Mouse (Mus musculus): ENCODE measurements around the gene Slc2a5. TPM values are rescaled to one million over a fixed set of nuclear protein-coding genes. Genes with fewer than 3 reads are reported as not detected.

Slc2a5 gene
- polyA plus RNA-seq, 1 experiment: 0.62 TPM

DNA sequence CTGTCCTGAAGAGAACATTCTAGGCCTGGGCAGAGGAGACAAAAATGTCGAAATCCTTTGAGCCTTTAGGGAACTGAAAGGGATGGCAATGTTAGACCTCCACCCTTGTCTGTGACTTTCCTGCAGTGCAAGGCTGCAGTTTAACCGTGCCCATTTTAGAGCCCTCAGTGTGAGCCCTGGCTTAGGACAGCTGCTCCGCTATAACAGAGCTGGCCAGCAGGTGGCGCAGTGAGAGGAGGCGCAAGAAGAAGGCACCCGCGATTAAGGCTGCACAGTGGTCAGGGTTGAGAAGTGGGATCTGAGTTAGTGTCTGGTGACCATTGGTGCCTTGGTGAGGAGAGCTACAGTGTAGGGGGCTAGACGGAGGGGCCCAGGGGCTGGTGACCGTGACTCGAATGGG lies 17.6 kb downstream of the Slc2a5 start:
- no peak overlapping the region for H3K27ac ChIP-seq (ENCODE audit: control insufficient read depth, insufficient read depth, low read depth, low read length, poor library complexity)
- no peaks in the 10 kb centered on the region for H3K4me1 ChIP-seq (ENCODE audit: control insufficient read depth, insufficient read depth, low read length)
- TF ChIP-seq POLR2A (IDR thresholded peaks at IDR 0.05; ENCODE audit: borderline replicate concordance, control insufficient read depth, low read depth, low read length) (no peak), CTCF (IDR thresholded peaks at IDR 0.05; ENCODE audit: control insufficient read depth, insufficient read depth, low read length) (peak; percentile 98)
- WGBS: 7% methylated on average over 10 of the region's 10 CpGs
- no peak overlapping the region for H3K4me3 ChIP-seq (replicated peaks; ENCODE audit: control insufficient read depth, low read depth, low read length)

- H3K4me1 ChIP-seq (ENCODE audit: control insufficient read depth, insufficient read depth, low read length): no peaks in the 10 kb centered on the region
- TF ChIP-seq CTCF (IDR thresholded peaks at IDR 0.05; ENCODE audit: control insufficient read depth, insufficient read depth, low read length) (no peak), POLR2A (IDR thresholded peaks at IDR 0.05; ENCODE audit: borderline replicate concordance, control insufficient read depth, low read depth, low read length) (no peak)
- H3K4me3 ChIP-seq (replicated peaks; ENCODE audit: control insufficient read depth, low read depth, low read length): no peak overlapping the region
- H3K27ac ChIP-seq (ENCODE audit: control insufficient read depth, insufficient read depth, low read depth, low read length, poor library complexity): no peak overlapping the region
- WGBS: 55% methylated on average over 7 of the region's 7 CpGs
Measured at GRCm38 (mm10) chr4:150137368-150138083, 18.4 kb downstream of the Slc2a5 start.

GRCm38 (mm10) chr4:150138084-150138543 lies 19.0 kb downstream of the Slc2a5 start:
- H3K4me1 ChIP-seq (ENCODE audit: control insufficient read depth, insufficient read depth, low read length): no peaks in the 10 kb centered on the region
- no peak overlapping the region for H3K27ac ChIP-seq (ENCODE audit: control insufficient read depth, insufficient read depth, low read depth, low read length, poor library complexity)
- TF ChIP-seq POLR2A (IDR thresholded peaks at IDR 0.05; ENCODE audit: borderline replicate concordance, control insufficient read depth, low read depth, low read length) (no peak), CTCF (IDR thresholded peaks at IDR 0.05; ENCODE audit: control insufficient read depth, insufficient read depth, low read length) (no peak)
- H3K4me3 ChIP-seq (replicated peaks; ENCODE audit: control insufficient read depth, low read depth, low read length): no peak overlapping the region
- WGBS: 18% methylated on average over 9 of the region's 9 CpGs

DNA sequence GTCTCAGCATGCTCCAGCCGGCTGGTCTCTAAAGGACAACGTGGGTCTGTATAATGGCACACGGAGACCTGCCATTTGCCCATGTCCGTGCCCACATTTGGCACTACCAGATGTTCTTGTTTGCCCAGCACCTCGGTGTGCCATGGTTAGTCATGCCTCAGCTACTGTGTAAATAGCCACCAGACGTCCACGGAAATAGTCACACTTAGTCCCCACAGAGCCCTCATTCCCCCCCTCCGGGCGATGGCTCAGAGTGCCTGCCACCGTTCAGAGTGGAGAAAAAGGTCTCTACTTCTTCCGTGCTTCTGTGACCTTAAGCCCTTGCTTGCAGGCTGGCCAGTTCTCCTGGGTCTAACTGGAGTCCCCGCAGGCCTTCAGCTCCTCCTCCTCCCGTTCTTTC lies 20.0 kb downstream of the Slc2a5 start:
- H3K4me1 ChIP-seq (ENCODE audit: control insufficient read depth, insufficient read depth, low read length): no peaks in the 10 kb centered on the region
- no peak overlapping the region for H3K4me3 ChIP-seq (replicated peaks; ENCODE audit: control insufficient read depth, low read depth, low read length)
- no peak for TF ChIP-seq POLR2A (IDR thresholded peaks at IDR 0.05; ENCODE audit: borderline replicate concordance, control insufficient read depth, low read depth, low read length)
- TF ChIP-seq CTCF (IDR thresholded peaks at IDR 0.05; ENCODE audit: control insufficient read depth, insufficient read depth, low read length): no peak
- no peak overlapping the region for H3K27ac ChIP-seq (ENCODE audit: control insufficient read depth, insufficient read depth, low read depth, low read length, poor library complexity)
- WGBS: 78% methylated on average over 13 of the region's 13 CpGs

DNA sequence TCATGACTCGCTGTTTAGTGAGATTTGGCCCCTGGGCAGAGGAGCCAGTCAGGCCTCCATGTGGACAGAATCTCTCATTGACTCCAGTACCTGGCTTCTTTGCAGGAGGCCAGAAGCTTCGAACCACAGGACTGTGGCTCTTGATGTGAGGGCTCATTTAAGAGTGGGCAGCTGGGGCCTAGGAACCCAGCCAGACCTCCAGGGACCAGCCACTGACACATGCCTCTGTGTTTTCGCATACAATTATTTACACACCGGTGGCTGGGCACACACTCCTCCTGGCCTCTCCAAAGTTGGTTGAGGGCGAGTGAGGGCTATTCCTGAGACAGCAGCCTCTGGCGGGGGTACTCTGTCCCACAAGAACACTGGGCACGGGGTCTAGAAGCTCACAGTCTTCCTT lies 21.3 kb downstream of the Slc2a5 start:
- Histone ChIP-seq H3K4me1 (ENCODE audit: control insufficient read depth, insufficient read depth, low read length) (no peaks in the 10 kb centered on the region), H3K4me3 (replicated peaks; ENCODE audit: control insufficient read depth, low read depth, low read length) (no peak overlapping the region), H3K27ac (ENCODE audit: control insufficient read depth, insufficient read depth, low read depth, low read length, poor library complexity) (no peak overlapping the region)
- WGBS: 83% methylated on average over 7 of the region's 7 CpGs
- TF ChIP-seq POLR2A (IDR thresholded peaks at IDR 0.05; ENCODE audit: borderline replicate concordance, control insufficient read depth, low read depth, low read length) (no peak), CTCF (IDR thresholded peaks at IDR 0.05; ENCODE audit: control insufficient read depth, insufficient read depth, low read length) (no peak)

DNA sequence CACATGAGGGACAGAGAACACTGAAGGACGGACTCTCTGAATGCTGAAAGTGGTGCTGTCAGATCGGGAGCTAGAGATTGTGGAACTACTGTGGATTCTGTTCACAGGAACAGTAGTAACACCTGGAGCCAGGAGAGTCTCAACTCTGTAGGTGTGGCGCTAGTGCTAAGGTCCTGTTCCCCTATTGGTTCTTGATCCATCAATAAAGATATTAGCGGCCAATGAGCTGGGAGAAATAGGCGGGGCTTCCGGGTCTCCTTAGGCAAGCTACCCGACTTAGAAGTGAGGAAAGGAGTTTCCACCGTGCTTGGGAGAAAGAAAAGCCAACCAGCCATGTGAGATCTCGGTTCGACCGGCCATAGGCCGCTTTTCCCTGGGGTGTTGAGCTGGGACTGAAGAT lies 25.2 kb downstream of the Slc2a5 start:
- WGBS: 70% methylated on average over 12 of the region's 12 CpGs
- Histone ChIP-seq H3K27ac (ENCODE audit: control insufficient read depth, insufficient read depth, low read depth, low read length, poor library complexity) (no peak overlapping the region), H3K4me1 (ENCODE audit: control insufficient read depth, insufficient read depth, low read length) (no peaks in the 10 kb centered on the region), H3K4me3 (replicated peaks; ENCODE audit: control insufficient read depth, low read depth, low read length) (no peak overlapping the region)
- TF ChIP-seq POLR2A (IDR thresholded peaks at IDR 0.05; ENCODE audit: borderline replicate concordance, control insufficient read depth, low read depth, low read length) (no peak), CTCF (IDR thresholded peaks at IDR 0.05; ENCODE audit: control insufficient read depth, insufficient read depth, low read length) (no peak)

GRCm38 (mm10) chr4:150146286-150146685 lies 27.2 kb downstream of the Slc2a5 start:
- Histone ChIP-seq H3K4me3 (replicated peaks; ENCODE audit: control insufficient read depth, low read depth, low read length) (no peak overlapping the region), H3K4me1 (ENCODE audit: control insufficient read depth, insufficient read depth, low read length) (no peaks in the 10 kb centered on the region), H3K27ac (ENCODE audit: control insufficient read depth, insufficient read depth, low read depth, low read length, poor library complexity) (no peak overlapping the region)
- WGBS: 62% methylated on average over 4 of the region's 4 CpGs
- TF ChIP-seq POLR2A (IDR thresholded peaks at IDR 0.05; ENCODE audit: borderline replicate concordance, control insufficient read depth, low read depth, low read length) (no peak), CTCF (IDR thresholded peaks at IDR 0.05; ENCODE audit: control insufficient read depth, insufficient read depth, low read length) (no peak)

- TF ChIP-seq POLR2A (IDR thresholded peaks at IDR 0.05; ENCODE audit: borderline replicate concordance, control insufficient read depth, low read depth, low read length) (no peak), CTCF (IDR thresholded peaks at IDR 0.05; ENCODE audit: control insufficient read depth, insufficient read depth, low read length) (no peak)
- no peak overlapping the region for H3K27ac ChIP-seq (ENCODE audit: control insufficient read depth, insufficient read depth, low read depth, low read length, poor library complexity)
- 74% methylated on average over 7 of the region's 7 CpGs for WGBS
- no peaks in the 10 kb centered on the region; the same call in 1 of the 2 replicates for H3K4me1 ChIP-seq (ENCODE audit: control insufficient read depth, insufficient read depth, low read length)
- H3K4me3 ChIP-seq (replicated peaks; ENCODE audit: control insufficient read depth, low read depth, low read length): no peak overlapping the region
Measured at GRCm38 (mm10) chr4:150151045-150151444, 32.0 kb downstream of the Slc2a5 start.

Data from bone marrow, adult 2 months (tissue).